Mouse (Mus musculus): ENCODE measurements around the gene Eif3f.
A peak's percentile ranks its signal among the peaks of the same experiment; 100 is the strongest.

Gene Eif3f

GRCm38 (mm10) chr7:108933794-108934731 is at the start of gene Eif3f:
Gene Eif3f (plus strand): TSS chr7:108934417.
- DNase-seq (ENCODE audit: low read depth, low spot score): peak; percentile 98

- no peak for DNase-seq (ENCODE audit: low read depth, low spot score)
Observed at GRCm38 (mm10) chr7:108884906-108885305, 49.3 kb upstream of the Eif3f start, which contains the start of gene Olfr518. Gene Olfr518 (minus strand): TSS chr7:108885006.

- DNase-seq (ENCODE audit: low read depth, low spot score): no peak
Observed at GRCm38 (mm10) chr7:108894320-108894719, 39.9 kb upstream of the Eif3f start, which contains the start of gene Olfr519. Gene Olfr519 (minus strand): TSS chr7:108894420.

- no peak for DNase-seq (ENCODE audit: low read depth, low spot score)
Observed at GRCm38 (mm10) chr7:108903969-108904368, 30.2 kb upstream of the Eif3f start.

GRCm38 (mm10) chr7:108927043-108927442 is 7.2 kb upstream of the Eif3f start:
- DNase-seq (ENCODE audit: low read depth, low spot score): no peak

- no peak for DNase-seq (ENCODE audit: low read depth, low spot score)
Observed at GRCm38 (mm10) chr7:108928280-108929188, 5.7 kb upstream of the Eif3f start.

GRCm38 (mm10) chr7:108929726-108930393 is 4.4 kb upstream of the Eif3f start, which contains the start of gene Nlrp10:
Gene Nlrp10 (minus strand): TSS chr7:108930178.
- DNase-seq (ENCODE audit: low read depth, low spot score): no peak

- DNase-seq (ENCODE audit: low read depth, low spot score): no peak
Observed at GRCm38 (mm10) chr7:108934836-108935235, 619 bp downstream of the Eif3f start.

- no peak for DNase-seq (ENCODE audit: low read depth, low spot score)
Observed at GRCm38 (mm10) chr7:108935411-108935810, 1.2 kb downstream of the Eif3f start.

- no peak for DNase-seq (ENCODE audit: low read depth, low spot score)
Observed at GRCm38 (mm10) chr7:108936591-108936990, 2.4 kb downstream of the Eif3f start.

GRCm38 (mm10) chr7:108941466-108941865 is 7.2 kb downstream of the Eif3f start:
- no peak for DNase-seq (ENCODE audit: low read depth, low spot score)

GRCm38 (mm10) chr7:108944002-108944401 is 9.8 kb downstream of the Eif3f start:
- DNase-seq (ENCODE audit: low read depth, low spot score): no peak

GRCm38 (mm10) chr7:108948611-108949010 is 14.4 kb downstream of the Eif3f start:
- DNase-seq (ENCODE audit: low read depth, low spot score): no peak

GRCm38 (mm10) chr7:108949301-108949700 is 15.1 kb downstream of the Eif3f start:
- DNase-seq (ENCODE audit: low read depth, low spot score): no peak

GRCm38 (mm10) chr7:108950312-108950761 is 16.1 kb downstream of the Eif3f start, which contains the start of gene Tub:
Gene Tub (plus strand): TSS chr7:108950338.
- DNase-seq (ENCODE audit: low read depth, low spot score): peak; percentile 65

- DNase-seq (ENCODE audit: low read depth, low spot score): no peak
Observed at GRCm38 (mm10) chr7:108950762-108951331, 16.6 kb downstream of the Eif3f start.

- no peak for DNase-seq (ENCODE audit: low read depth, low spot score)
Observed at GRCm38 (mm10) chr7:108952801-108953200, 18.6 kb downstream of the Eif3f start.

GRCm38 (mm10) chr7:108954185-108954584 is 20.0 kb downstream of the Eif3f start:
- no peak for DNase-seq (ENCODE audit: low read depth, low spot score)

- DNase-seq (ENCODE audit: low read depth, low spot score): no peak
Observed at GRCm38 (mm10) chr7:108957734-108958133, 23.5 kb downstream of the Eif3f start.

GRCm38 (mm10) chr7:108965968-108966367 is 31.8 kb downstream of the Eif3f start:
- DNase-seq (ENCODE audit: low read depth, low spot score): no peak
